Mouse (Mus musculus): Measurements from ENCODE around the gene Dclk3. TPM values are rescaled to one million over a fixed set of nuclear protein-coding genes. Genes with fewer than 3 reads are reported as not detected.

The Dclk3 gene
- 0.69 and 0.70 TPM in 2 replicates for polyA plus RNA-seq (2012; rRNA removed)

GRCm38 (mm10) chr9:111438904-111439835 is at the start of gene Dclk3:
Dclk3 (plus strand) TSS chr9:111439081.

Other genes with a start within 250 kb of the Dclk3 start
- gene Mlh1, start 167.3 kb upstream of the Dclk3 start, polyA plus RNA-seq (2012; rRNA removed), result 3.4 and 4.8 TPM in 2 replicates
- 1.2 and 1.7 TPM in 2 replicates for gene Epm2aip1, start 167.2 kb upstream of the Dclk3 start, polyA plus RNA-seq (2012; rRNA removed)
- 0.13 and 0.35 TPM in 2 replicates for gene Trank1, start 127.3 kb upstream of the Dclk3 start, polyA plus RNA-seq (2012; rRNA removed)